Mouse (Mus musculus): Measurements from ENCODE around the gene Hoxa2.

Gene Hoxa2

GRCm38 (mm10) chr6:52137841-52138535, 26.6 kb downstream of the Hoxa2 start:
- no peak for DNase-seq (ENCODE audit: low spot score)

- DNase-seq (ENCODE audit: low spot score) = no peak
Observed at GRCm38 (mm10) chr6:52123673-52124072, 41.0 kb downstream of the Hoxa2 start.

GRCm38 (mm10) chr6:52121173-52121572, 43.5 kb downstream of the Hoxa2 start:
- no peak for DNase-seq (ENCODE audit: low spot score)

- no peak for DNase-seq (ENCODE audit: low spot score)
Observed at GRCm38 (mm10) chr6:52118903-52119635, 45.6 kb downstream of the Hoxa2 start.

- DNase-seq (ENCODE audit: low spot score) = no peak
Observed at GRCm38 (mm10) chr6:52115899-52116298, 48.7 kb downstream of the Hoxa2 start.

Data from spleen, adult 12 weeks (tissue).